Mouse (Mus musculus) stomach, postnatal 0 days (tissue): ENCODE results near the gene Dnajc30. TPM values are rescaled to one million over a fixed set of nuclear protein-coding genes. Genes with fewer than 3 reads are reported as not detected.
A peak's percentile ranks its signal among the peaks of the same experiment; 100 is the strongest.
"Not testable (repeated sequence)": the region's sequence is repeated elsewhere in the genome, so short reads cannot be mapped to it uniquely, and the experiment has no call there.

ENCODE experiments used
- ATAC-seq: fragments of 200-750 bp; cut with Nextera tagmentation; 2 replicates; pipeline ENCODE4 v1.8.0; 2017; ENCODE audit not compliant: low FRiP score, low TSS enrichment
- DNase-seq: peaks from one replicate; pipeline ENCODE4 v3.0.0-alpha.2; 2016; ENCODE audit warnings: low spot score
- H3K27ac ChIP-seq: fragments of 300-500 bp; sonication (generic); replicated peaks from 2 replicates; pipeline ENCODE4 v1.5.1; 2014; ENCODE audit warnings: mild to moderate bottlenecking, control low read depth
- H3K27me3 ChIP-seq: fragments of 300-500 bp; sonication (generic); 2 replicates; pipeline ENCODE4 v1.6.1; 2014; ENCODE audit warnings: low read length; ENCODE audit not compliant: control insufficient read depth, insufficient read depth
- H3K36me3 ChIP-seq: fragments of 300-500 bp; sonication (generic); 2 replicates; pipeline ENCODE4 v1.6.1; 2014; ENCODE audit warnings: low read length, mixed read lengths; ENCODE audit not compliant: control insufficient read depth, insufficient read depth
- H3K4me1 ChIP-seq: fragments of 300-500 bp; sonication (generic); replicated peaks from 2 replicates; pipeline ENCODE4 v1.6.1; 2014; ENCODE audit warnings: antibody characterized with exemption; ENCODE audit not compliant: control insufficient read depth, insufficient read depth
- H3K4me2 ChIP-seq: fragments of 300-500 bp; sonication (generic); replicated peaks from 2 replicates; pipeline ENCODE4 v1.6.1; 2014; ENCODE audit warnings: low read depth, mild to moderate bottlenecking, control low read depth, moderate library complexity
- H3K4me3 ChIP-seq: fragments of 300-500 bp; sonication (generic); 2 replicates; pipeline ENCODE4 v1.5.1; 2014; ENCODE audit warnings: low read depth, low read length, control low read depth
- H3K9ac ChIP-seq: fragments of 300-500 bp; sonication (generic); 2 replicates; pipeline ENCODE4 v1.6.1; 2014; ENCODE audit warnings: mild to moderate bottlenecking, low read length, control low read depth, mixed read lengths
- H3K9me3 ChIP-seq: fragments of 300-500 bp; sonication (generic); 2 replicates; pipeline ENCODE4 v1.6.1; 2016; ENCODE audit warnings: low read length; ENCODE audit not compliant: control insufficient read depth
- CTCF ChIP-seq: IDR thresholded peaks from 2 replicates; pipeline ENCODE4 v1.5.1; 2016; ENCODE audit warnings: antibody characterized with exemption, low read depth, mild to moderate bottlenecking, moderate library complexity
- EP300 ChIP-seq: optimal IDR thresholded peaks from 2 replicates; pipeline ENCODE3; 2016; ENCODE audit warnings: antibody characterized with exemption
- WGBS: fragments of 180-500 bp; shearing (Covaris S2); extraction: QIAGEN DNeasy Blood & Tissue Kit; methylation state at CpG from one replicate; pipeline ENCODE4 v1.1.7; 2014; 5-methylcytosine and 5-hydroxymethylcytosine counted together
- polyA plus RNA-seq: library from polyadenylated mRNA; unstranded; fragments of >200 nt; fragmentation: Nextera tagmentation; extraction: Ambion mirVana; gene quantifications from 2 replicates; pipeline ENCODE4 v1.2.1, GENCODE M21; 2015

The Dnajc30 gene
- polyA plus RNA-seq, 1 experiment from 2014 or later = 24.3 TPM

DNA sequence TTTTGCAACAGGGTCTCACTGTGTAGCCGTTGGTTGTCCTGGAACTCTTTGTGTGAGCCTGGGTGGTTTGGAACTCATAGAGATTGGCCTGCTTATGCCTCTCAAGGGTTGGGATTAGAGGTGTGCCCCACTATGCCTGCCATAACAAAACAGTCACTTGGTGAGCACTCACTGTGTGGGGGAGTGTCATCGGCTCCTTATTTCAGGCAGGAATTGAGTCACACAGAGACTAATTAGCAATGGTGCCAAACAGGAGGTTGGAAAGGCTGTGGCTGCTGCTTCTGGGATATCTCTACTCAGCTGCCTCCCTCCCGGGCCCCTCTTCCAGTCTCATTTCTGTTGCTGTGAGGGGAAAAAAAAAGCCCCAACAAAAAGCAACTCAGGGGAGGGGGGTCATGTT lies 19.4 kb upstream of the Dnajc30 start:
- no peak for ATAC-seq
- no peaks in the 10 kb centered on the region for H3K4me1 ChIP-seq
- no peaks in the 10 kb centered on the region for H3K9me3 ChIP-seq
- H3K36me3 ChIP-seq = no peaks in the 10 kb centered on the region; the same call in 1 of the 2 replicates
- no peak for DNase-seq
- 95% methylated on average over 3 of the region's 3 CpGs for WGBS
- H3K27ac ChIP-seq = no peak overlapping the region
- no peak overlapping the region for H3K4me3 ChIP-seq
- no peaks in the 10 kb centered on the region for H3K27me3 ChIP-seq
- H3K9ac ChIP-seq = no peak overlapping the region
- TF ChIP-seq CTCF (no peak), EP300 (no peak)
- no peak overlapping the region for H3K4me2 ChIP-seq

DNA sequence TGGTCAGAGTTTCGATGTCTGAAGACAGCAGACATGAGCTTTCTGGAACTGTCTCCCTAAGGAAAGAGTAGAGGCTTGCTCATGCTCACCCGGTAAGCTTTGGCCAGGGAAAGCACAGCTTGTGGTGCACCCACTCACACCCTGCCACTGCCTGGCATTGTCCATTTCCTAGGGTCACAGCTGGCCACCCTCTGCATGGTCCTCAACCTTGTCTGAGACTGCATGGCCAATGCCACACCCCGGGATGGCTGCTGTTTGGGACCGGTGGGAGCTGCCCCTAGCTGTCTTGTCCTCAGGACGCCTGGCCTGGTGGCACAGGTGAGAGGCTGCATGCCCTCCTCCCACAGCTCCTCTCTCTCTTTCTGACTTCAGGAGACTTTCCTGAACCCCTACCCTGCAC lies 15.5 kb upstream of the Dnajc30 start:
- 92% methylated on average over 5 of the region's 5 CpGs for WGBS
- ATAC-seq = 0 out of 2 replicates have a peak, but pooled peaks have one; percentile 8
- no peaks in the 10 kb centered on the region for H3K4me1 ChIP-seq
- H3K9ac ChIP-seq = no peak overlapping the region
- no peaks in the 10 kb centered on the region for H3K9me3 ChIP-seq
- TF ChIP-seq CTCF (no peak), EP300 (no peak)
- DNase-seq = no peak
- H3K27ac ChIP-seq = no peak overlapping the region
- H3K4me2 ChIP-seq = no peak overlapping the region
- H3K36me3 ChIP-seq = peaks cover 4% of the 10 kb centered on the region; the same call in 1 of the 2 replicates
- no peak overlapping the region for H3K4me3 ChIP-seq
- no peaks in the 10 kb centered on the region for H3K27me3 ChIP-seq

DNA sequence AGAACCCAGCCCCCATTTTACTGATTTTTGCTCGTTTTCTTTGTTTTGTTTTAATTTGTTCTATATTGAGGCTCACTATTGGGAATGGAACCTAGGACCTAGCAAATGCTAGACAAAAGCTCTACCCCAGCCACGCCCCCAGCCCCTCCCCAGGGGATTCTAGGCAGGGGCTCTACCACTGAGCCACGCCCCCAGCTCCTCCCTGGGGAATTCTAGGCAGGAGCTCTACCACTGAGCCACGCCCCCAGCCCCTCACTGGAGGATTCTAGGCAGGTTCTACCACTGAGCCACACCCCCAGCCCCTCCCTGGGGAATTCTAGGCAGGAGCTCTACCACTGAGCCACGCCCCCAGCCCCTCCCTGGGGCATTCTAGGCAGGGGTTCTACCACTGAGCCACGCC lies 14.7 kb upstream of the Dnajc30 start:
- not testable (repeated sequence) for H3K9ac ChIP-seq, ATAC-seq
- WGBS = 88% methylated on average over 6 of the region's 6 CpGs

DNA sequence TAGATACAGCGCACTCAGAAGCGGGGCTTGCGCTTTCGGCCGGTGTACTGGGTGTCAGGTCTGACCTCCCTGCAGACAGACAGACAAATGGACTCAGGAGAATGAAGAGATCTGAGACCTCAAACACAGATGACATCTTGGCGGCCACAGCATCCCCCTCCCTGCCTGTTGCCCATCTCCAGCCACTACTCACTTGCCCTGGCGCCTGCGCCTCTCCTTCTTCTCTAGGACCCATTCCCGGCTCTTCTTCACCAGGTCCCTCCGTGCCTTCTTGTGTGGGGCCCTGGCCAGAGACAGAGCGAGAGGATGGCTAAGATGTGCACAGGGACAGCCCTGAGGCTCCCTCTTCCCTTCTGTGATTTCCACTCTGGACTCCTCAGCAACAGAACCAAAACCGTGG lies 10.6 kb upstream of the Dnajc30 start:
- Histone ChIP-seq H3K27ac (no peak overlapping the region), H3K4me2 (no peak overlapping the region), H3K9me3 (no peaks in the 10 kb centered on the region), H3K27me3 (no peaks in the 10 kb centered on the region), H3K4me3 (no peak overlapping the region), H3K36me3 (peaks cover 23% of the 10 kb centered on the region), H3K9ac (no peak overlapping the region), H3K4me1 (no peaks in the 10 kb centered on the region)
- ATAC-seq = no peak
- no peak for DNase-seq
- TF ChIP-seq CTCF = no peak
- no peak for TF ChIP-seq EP300
- 80% methylated on average over 12 of the region's 12 CpGs for WGBS

More for the DNA sequence above, 14.7 kb upstream of the Dnajc30 start:
- not testable (repeated sequence) for H3K4me1 ChIP-seq, H3K27ac ChIP-seq, H3K4me2 ChIP-seq, H3K36me3 ChIP-seq, H3K27me3 ChIP-seq, H3K4me3 ChIP-seq, H3K9me3 ChIP-seq, DNase-seq

DNA sequence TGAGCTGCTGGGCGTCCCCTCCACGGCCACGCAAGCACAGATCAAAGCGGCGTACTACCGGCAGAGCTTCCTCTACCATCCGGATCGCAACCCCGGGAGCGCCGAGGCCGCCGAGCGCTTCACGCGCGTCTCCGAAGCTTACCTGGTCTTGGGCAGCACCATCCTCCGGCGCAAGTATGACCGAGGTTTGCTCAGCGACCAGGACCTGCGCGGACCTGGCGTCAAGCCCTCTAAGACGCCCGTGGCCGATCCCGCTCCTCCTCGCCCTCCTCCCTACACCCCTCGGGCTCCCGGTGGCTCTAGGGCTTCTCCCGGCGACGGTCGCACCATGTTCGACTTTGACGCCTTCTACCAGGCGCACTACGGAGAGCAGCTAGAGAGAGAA lies 372 bp downstream of the Dnajc30 start:
- Histone ChIP-seq H3K4me1 (no peaks in the 10 kb centered on the region), H3K4me2 (peak overlapping the region; percentile 97), H3K9me3 (no peaks in the 10 kb centered on the region), H3K4me3 (peak overlapping the region; percentile 91), H3K36me3 (no peaks in the 10 kb centered on the region; the same call in 1 of the 2 replicates), H3K27ac (peak overlapping the region; percentile 78), H3K9ac (peak overlapping the region; percentile 84), H3K27me3 (no peaks in the 10 kb centered on the region)
- WGBS = under 1% methylated on average over 40 of the region's 40 CpGs
- TF ChIP-seq CTCF (no peak), EP300 (no peak)
- peak; percentile 61 for ATAC-seq
- no peak for DNase-seq

DNA sequence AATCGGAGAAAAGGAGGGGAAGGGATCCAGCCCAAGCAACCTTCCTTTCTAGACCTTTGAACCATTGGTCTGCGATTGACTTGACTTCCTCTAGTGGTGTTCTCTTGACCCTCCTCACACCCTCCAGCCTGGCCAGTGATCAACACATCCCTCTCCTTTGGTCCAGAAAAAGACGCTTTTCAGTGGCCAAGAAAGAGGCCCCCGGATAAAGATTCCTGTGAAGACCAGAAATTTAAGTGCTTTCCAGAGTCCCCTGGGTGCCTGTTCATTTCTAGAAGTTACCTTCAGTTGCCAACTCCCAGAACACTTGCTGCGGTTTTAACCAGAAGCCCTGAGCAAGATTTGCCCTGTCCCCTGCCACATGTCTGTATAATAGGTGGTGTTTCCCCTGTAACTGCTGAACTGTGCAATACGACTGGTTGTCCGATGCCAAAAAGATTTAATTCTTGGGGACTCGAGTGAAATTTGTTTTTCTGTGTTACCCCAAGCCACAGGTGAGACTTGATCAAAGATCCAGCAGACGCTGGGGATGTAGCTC lies 976 bp downstream of the Dnajc30 start, which contains the start of gene Bud23:
Gene Bud23 (minus strand): TSS at position 51 of the 538 bp plus-strand sequence.
- Histone ChIP-seq H3K4me2 (peak within 1 kb of the TSS; percentile 97), H3K9ac (peak within 1 kb of the TSS; percentile 84), H3K27ac (peak within 1 kb of the TSS; percentile 78), H3K4me3 (peak within 1 kb of the TSS; percentile 91)
- not testable (repeated sequence) for H3K9me3 ChIP-seq, DNase-seq, H3K27me3 ChIP-seq, ATAC-seq, H3K36me3 ChIP-seq, H3K4me1 ChIP-seq
- 70% methylated on average over 9 of the region's 9 CpGs for WGBS
